Mouse (Mus musculus) erythroid progenitor cell, adult 5-6 weeks (primary cell): ENCODE data around the gene Ptms. TPM values are rescaled to one million over a fixed set of nuclear protein-coding genes. Genes with fewer than 3 reads are reported as not detected.

Source experiments
- ATAC-seq: replicated peaks from 2 replicates; pipeline ENCODE4 v1.8.0; 2016; ENCODE audit warnings: moderate number of reproducible peaks, mild to moderate bottlenecking, moderate TSS enrichment, inconsistent platforms; ENCODE audit not compliant: poor library complexity, low FRiP score, severe bottlenecking
- total RNA-seq, 2 experiments: library from RNA; stranded (forward) in 1 of 2; stranded (reverse) in 1 of 2; fragments of 150-400 nt in 1 of 2; fragments of 186-747, 209-891 nt in 1 of 2; gene quantifications; 2 replicates each; pipeline versions ENCODE4 v1.2.3 to v1.2.4; 2015 to 2017; ENCODE audit warnings: low replicate concordance in 2 of 2

Gene Ptms
- total RNA-seq (2015; ENCODE audit: low replicate concordance) (15.5 and 20.5 TPM in 2 replicates), total RNA-seq (2017; ENCODE audit: low replicate concordance) (7.9 and 18.6 TPM in 2 replicates)

DNA sequence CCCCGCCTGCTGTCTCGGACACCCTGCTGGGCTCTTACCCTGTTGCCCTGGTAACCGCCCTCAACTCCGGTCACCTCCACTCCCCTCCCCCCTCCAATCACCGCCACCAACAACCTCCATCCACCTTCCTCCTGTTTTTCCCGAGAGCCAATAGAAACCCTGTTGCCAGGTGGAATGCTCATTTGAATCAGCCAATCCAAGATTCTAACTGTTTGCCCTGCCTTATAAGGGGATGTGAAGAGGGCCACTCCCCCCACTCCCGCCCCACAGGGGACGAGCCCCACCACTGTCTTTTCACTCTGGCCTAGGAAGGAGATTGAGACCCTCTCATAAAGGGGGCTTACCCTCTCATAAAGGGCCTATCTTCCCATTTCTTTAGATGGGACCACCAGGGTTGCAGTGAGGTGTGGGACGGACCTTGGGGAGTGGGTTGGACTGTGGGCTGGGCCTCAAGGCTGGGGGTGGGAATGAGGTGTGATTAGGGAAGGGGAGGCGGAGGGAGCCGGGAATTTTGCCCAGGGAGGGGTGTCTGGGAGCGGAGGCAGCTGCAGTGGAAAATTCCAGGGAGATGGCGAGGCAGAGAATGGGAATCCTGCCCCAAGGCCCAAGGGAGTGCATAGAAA lies at the start of gene Ptms:
TSS of gene Ptms (minus strand) at position 409 of the 623 bp plus-strand sequence.
- ATAC-seq: no peak

DNA sequence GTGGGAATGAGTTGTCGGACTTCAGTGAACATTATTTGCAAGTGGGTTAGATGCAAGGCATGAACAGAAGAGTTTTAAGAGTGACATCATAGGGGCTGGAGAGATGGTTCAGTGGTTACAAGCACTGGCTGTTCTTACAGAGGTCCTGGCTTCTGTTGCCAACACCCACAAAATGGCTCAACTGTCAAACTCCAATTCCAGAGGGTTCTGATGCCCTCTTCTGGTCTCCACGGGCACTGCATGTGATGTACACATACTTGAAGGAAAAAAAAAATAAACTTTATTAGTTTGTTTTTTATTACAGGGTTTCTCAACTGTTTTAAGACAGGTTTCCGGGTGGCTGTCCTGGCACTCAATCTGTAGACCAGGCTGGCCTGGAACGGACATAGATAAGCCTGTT lies 47.9 kb upstream of the Ptms start:
- no peak for ATAC-seq

DNA sequence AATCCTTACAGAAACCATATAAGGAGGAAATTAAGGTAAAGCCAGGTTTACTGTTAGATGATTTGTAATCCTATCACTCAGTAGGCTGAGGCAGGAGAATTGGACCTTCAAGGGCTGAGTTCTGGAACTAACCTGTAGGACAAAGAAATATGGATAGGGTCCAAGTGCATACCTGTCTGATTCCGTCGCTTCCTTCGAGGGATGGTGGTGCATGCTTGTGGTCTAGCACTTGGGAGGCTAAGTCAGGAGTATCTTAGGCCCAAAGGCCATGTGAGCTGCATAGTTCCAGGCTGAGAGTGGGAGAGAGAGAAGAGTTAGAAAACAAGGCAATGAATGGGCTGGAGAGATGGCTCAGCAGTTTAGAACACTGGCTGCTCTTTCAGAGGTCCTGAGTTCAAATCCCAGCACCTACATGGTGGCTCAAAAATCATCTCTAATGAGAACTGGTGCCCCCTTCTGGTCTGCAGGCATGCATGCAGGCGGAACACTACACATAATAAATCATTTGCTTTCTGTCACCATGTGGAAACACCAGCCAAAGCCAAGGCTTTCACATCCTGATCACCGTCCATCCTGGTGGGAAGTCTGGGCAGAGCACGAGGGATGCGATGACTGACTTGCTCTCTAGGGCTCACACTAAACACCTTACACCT lies 46.7 kb upstream of the Ptms start:
- ATAC-seq: no peak

DNA sequence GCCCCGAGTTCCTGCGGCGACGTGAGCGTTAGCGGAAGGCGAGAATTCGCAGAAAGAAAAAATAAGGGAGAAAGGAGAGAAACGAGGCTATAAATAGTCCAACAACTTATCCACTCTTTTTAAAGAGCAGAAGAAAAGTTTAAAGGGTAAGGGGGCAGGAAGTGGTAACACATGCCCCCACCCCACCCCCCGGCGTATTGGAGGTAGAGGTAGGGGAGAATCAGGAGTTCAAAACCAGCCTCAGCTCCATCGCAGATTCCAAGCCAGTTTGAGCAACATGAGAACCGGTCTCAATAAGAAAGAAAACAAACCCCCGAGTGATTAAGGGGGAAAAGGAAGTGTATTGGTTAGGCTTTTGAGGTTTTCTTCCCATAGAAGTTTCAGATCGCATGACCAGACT lies 45.8 kb upstream of the Ptms start:
- no peak for ATAC-seq

DNA sequence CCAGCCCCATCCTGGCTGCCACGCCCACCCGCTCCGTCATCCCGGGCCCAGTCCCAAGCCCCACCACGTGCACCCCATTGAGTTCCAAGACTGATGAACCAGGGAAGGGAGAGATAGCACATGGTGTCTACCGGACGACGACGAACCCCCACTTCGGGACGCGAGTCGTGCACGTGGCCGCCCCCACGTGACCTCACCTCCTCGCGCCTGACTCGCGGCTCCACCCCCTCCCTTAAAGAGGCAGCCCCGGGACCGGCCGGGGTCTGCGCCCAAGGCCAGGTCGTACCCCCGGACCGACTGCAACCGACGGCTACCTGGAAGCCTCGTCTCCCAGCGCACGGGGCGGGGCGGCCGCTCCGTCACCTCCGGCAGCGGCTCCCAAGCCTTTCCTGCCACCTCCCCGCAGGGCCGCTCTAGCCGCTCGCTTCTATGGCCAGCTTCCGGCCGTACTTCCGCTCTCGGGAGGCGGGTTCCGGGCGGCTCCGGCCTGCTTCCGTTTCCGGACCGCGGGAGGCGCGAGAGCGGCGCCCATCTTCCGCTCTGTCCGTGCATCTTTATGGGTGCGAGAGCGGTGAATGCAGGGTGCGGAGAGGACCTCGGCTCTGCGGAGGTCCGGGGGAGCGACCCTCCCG lies 45.3 kb upstream of the Ptms start, which contains the start of gene Cops7a:
TSS of gene Cops7a (minus strand) at position 451 of the 632 bp plus-strand sequence.
- peak; percentile 96 for ATAC-seq

DNA sequence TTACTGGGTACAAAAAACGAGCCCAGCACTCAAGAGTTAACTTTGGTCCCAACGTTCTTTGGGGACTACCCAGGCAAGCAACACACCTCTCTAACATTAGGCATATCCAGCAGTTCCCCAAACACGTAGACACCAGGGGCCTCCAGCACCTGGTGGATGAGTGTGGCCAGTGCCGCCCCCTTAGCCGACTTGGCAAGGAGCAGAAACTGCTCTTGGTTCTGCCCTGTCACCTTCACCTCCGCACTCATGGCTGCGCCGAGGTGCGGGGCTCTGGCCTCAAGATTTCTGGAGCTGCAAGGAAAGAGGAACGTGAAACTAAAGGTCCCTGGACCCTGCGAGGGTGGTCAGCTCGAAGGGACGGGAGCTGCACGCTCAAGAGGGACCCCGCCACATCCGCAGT lies 44.7 kb upstream of the Ptms start:
- ATAC-seq: no peak

DNA sequence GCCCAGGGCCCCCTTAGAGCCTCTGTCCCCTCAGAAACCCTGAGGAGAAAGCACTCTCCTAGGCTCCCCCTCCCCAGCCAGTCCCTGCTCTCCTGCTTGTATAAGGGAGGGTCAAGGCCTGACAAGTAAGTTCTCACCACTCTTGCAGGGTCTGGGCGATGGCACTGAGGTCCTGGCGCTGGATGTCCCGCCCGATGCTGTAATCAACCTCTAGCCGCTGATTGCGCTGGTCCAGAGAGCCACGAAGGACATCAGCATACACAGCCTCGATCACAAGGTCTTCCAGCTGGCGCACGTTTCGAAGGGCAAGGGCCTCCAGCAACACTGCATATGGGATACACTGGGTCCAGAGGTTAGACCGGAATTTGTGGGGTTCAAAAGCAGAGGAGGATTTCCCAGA lies 41.1 kb upstream of the Ptms start:
- no peak for ATAC-seq

DNA sequence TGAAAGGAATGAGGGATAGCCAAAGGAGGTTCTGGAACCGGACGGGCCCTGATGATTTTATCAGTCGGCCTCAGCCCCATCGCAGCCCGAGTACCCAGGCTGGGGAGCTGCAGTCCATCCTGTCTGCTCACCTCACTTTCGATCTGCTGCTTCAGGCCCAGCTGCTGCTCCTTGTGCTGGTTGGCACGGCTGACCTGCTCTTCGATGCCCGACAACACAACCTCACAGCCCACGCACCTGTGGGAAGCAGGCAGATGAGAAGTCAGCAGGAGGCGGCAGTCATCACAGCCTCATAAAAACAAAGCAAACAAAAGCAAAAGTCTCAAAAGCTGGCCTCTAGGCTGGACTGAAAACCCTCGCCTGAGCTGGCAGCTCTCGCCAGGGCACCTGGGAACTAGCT lies 40.1 kb upstream of the Ptms start:
- ATAC-seq: no peak

DNA sequence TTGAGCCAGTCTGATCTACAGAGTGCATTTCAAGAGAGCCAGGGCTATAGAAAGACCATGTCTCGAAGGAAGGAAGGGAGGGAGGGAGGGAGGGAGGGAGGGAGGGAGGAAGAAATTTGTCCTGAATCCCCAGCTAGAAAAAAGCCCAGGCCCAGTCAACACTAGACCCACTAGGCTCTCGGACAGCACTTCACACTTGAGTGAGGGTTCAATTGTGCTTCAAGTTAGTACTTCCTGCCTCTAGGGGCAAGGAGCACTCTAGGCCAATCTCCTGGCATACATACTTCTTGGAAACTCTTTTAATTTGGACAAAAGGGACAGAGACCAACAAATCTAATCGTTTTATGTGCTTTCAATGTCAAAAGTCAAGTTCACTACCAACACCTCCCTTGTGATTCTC lies 38.2 kb upstream of the Ptms start:
- no peak for ATAC-seq

DNA sequence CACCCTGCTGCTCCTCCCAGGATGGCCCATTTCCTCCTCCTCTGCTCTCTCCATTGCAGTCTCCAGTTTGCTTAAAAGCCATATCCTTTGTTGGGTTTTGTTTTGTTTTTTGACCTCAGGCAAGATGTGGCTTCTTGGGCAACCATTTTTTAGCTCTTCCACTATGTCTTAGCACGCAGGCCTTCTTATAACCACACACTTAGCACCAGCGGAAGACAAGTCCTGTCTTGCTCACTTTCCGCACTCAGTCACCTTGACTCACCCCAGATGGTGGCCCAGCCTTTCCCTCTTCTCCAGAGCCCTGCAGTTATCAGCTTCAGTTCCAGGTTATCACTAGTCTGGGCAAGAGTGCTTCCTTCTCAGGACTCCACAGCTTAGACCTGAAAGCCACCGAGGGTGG lies 35.3 kb upstream of the Ptms start:
- no peak for ATAC-seq

DNA sequence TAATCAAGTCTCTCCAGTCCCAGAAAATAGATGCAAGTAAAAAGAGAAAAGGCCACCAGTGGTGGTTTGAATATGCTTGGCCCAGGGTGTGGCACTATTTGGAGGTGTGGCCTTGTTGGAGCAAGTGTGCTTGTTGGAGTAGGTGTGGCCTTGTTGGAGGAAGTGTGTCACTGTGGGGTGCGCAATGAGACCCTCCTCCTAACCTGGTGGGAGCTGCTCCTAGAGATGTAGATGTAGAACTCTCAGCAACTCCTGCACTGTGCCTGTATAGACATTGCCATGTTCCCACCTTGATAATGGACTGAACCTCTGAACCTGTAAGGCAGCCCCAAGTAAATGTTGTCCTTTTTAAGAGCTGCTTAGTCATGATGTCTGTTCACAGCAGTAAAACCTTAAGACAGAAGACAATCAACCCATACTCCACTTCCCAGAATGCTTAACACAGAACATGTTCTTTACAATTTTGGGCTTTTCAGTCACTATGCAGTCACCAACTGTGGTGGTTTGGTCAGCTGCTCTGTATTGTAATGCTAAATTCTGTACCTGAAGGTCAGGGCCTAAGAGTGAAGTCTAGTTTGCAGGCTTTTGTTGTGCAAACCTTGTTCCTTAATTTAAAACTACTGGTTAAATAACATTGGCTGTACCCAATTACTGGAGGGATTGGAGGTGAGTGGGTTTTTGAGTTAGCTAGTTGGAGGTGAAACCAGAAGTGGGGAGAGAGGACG lies 34.2 kb upstream of the Ptms start:
- no peak for ATAC-seq

DNA sequence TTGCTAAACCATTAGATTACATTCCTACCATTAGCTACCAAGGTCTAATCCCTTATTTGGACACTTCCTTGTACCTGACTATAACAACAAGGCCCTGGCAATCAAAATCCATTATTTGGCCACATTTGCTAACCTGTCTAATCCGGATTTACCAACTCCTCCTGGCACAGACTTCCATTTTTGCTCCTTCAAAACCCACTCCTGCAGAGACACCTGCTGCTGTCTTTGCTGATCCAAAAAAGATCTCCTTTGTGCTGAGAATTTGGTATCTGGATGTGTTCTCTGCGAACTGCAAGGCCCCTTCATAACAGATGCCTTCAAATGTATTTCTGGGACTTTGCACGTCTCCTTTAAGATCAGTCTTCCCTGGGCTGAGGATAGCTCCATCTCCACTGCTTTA lies 23.6 kb upstream of the Ptms start:
- no peak for ATAC-seq

DNA sequence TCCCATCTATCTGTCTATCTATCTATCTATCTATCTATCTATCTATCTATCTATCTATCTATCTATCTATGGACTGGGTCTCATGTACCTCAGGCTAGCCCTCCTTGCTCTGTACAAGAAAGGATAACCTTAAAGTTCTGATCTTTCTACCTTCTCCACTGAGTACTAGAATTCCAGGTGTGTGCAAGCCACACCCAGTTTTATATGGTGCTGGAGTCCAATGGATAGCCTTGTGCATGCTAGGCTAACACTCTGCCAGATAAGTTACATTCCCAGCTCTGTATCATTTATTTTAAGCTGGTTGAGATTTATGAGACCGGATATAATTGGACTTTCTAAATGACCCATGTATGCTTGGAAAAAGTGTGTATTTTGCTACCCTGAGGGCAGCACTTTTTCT lies 21.8 kb upstream of the Ptms start:
- ATAC-seq: no peak

DNA sequence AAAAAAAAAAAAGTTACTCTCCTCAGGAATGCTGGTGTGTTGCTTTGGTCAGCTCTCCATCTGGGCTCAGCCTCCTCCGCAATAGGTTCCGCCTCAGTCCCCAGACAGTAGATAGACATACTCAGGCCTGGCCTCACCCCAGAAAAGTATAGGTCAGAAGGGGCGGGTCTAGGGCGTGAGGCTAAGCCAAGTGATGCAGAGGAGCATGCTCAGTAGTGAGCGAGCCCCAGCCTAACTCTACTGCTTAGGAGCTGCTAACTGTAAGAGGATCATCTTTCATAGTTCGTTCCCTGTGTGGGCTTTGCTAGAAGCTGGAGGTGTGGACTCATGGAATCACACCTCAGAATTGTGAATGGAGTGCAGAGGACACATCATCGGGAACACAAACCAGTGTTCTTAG lies 18.7 kb upstream of the Ptms start:
- no peak for ATAC-seq

DNA sequence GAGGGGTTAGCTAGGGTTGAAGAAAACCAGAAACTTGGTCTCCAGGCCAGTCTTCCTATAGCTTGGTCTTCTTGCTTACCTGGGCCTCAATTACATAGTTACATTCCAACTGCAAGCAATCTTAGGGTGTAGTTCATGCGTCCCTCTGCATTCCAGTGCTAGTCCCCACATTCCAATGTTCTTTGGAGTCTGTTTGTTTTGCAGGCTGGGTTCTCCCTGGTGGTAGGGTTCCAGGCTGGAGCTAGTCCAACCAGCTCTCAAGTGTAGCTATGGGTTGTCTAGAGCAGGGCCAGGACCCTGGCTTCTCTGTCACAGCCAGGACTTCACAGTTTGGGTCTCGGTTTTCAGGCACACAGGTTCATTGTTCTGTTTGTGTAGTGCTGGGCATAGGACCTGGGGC lies 17.6 kb upstream of the Ptms start:
- ATAC-seq: no peak

DNA sequence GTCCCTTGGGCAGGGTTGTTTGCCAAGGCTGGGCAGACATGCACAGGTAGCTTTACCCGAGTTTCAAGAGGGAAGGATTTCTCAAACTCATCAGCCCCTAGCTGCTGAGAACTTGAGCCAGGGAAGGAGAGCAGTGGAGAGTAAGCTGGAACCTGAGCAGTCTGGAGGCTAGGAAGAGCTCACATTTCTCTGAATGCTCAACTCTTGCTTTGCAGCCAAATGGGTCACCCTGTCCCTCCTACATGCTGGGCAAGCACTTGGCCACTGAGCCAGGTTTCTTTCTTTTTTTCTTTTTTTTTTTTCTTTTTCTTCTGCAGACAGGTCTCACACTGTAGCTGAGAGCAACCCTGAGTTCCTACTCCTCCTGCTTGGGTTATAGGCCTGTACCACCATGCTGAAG lies 16.8 kb upstream of the Ptms start:
- no peak for ATAC-seq

DNA sequence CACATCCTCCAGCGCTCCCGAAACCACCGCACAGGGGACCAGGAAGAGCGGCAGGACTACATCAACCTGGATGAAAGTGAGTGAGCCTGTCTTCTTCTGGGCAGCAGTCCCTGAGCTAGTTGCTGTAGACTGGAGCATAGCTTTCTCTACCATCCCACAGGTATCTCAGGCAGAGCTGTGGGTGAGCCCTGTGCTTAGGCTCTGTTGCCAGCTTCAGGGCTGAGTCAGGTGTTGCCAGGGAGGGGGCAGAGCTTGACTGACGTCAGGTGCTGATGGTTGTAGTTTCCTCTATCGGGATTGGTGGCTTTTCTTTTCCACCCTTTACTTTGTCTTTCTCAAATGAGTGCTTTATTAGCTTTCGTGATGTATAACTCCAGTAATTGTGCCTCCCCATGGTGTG lies 14.8 kb upstream of the Ptms start:
- ATAC-seq: no peak

DNA sequence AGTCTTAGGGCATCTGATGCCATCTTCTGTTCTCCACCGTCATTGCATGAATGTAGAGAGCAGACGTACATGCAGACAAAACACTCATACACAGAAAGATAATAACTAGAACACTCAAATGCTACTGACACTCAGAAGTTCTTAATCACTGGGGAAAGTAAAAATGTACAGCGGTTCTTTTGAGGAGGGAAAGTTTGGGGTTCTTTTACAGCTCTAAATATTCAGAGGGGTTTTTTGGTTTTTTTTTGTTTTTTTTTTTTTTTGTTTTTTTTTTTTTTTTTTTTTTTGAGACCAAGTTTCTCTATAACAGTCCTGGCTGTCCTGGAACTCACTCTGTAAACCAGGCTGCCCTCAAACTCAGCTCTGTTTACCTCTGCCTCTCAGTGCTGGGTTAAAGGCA lies 13.2 kb upstream of the Ptms start:
- ATAC-seq: no peak

DNA sequence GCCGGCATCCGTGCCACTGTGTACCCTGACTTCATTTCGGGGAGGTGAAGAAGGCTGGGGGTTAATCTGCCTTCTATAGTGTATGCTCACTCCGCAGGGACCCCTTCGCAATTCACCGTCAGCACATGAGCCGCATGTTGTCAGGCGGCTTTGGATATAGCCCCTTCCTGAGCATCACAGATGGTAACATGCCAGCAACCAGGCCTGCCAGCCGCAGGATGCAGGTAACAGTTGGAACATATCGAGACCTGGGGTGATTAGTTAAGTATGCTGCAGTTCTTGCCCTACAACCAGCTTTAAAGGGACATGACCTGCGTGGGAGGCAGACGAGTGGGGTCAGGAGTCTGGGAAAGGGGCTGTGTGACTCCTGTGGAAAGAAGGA lies 12.4 kb upstream of the Ptms start:
- no peak for ATAC-seq

DNA sequence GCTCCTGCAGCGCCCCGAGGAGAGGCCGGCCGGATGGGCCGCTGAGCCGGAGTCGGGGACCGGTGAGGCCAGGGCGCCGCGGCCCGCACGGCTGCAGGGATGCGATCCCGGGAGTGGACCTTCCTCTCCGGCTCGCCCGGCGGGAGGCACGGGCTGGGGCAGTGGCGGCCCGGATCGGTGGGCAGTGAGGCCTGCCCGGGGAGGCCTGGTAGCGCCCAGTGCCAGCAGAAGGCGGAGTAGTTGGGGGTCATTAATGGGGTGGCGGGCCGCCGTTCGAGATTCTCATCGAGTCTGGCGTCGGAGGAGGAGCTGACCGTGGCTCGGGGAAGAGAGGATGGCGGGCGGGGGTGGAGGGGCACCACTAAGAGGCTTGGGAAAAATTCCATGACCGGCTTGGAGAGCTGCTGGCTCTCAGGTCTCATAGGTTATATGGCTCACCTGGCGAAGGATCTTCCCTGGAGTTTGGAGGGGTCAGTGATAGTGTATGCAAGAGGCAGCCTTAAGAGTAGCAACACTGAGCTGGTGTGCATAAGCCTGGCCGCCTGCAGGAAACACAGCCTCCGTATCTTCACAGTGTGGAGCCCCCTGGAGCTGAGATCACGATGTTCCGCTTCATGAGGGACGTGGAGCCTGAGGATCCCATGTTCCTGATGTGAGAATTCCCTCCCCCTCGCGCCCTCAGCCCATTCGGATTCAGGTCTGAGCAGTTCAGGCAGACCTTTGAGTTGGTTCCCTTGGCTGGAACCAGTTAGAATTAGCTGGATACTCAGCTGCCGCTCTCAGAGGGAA lies 11.8 kb upstream of the Ptms start:
- ATAC-seq: peak; percentile 32
